10 mouse cellular contexts compared by ENCODE assay signal in the genomic region with DNA sequence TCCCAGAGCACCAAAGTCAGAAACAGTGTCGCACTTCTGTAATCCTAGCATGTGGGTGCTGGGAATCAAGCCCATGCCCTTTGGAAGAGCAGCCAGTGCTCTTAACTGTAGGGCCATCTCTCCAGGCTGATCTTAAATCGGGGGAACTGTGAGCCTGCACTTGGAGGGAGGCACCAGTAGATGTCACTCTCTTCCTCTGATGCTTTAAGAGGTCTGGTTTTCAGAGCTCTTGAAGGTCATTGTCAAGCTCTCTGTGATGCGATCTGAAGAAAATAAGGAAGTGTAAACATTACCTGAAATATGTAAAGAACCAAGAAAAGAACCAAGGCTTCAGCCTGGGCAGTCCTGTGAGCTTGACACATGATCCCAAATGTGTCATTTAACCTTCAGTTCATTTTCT. TPM values are rescaled to one million over a fixed set of nuclear protein-coding genes. Genes with fewer than 3 reads are reported as not detected.
A peak's percentile ranks its signal among the peaks of the same experiment; 100 is the strongest.
DNase-seq lines count a peak whose midpoint lies in the region; ATAC-seq and TF ChIP-seq lines count a peak whose summit lies in the region.
"Had no signal": no experiment of that assay in that cellular context is flagged by ENCODE, and none has a peak within 500 bp of the region (broad histone marks: within the 10 kb centered on the region; RNA-seq: fewer than 3 reads in every experiment).

No protein-coding gene starts in this region.

- peak; percentile 68 to 95 (median 94) for TF ChIP-seq CTCF in MEL (IDR thresholded peaks at IDR 0.05 in 2 of 3, conservative IDR thresholded peaks at IDR 0.05 in 1 of 3; ENCODE audit: control insufficient read depth in 1 of 3, insufficient read depth in 1 of 3, low read depth in 2 of 3, low read length in 3 of 3, poor library complexity in 1 of 3, severe bottlenecking in 1 of 3)

- no peak for TF ChIP-seq POLR2A in MEL (IDR thresholded peaks at IDR 0.05; ENCODE audit: control insufficient read depth in 1 of 2, insufficient read depth in 1 of 2, low read depth in 1 of 2, low read length in 2 of 2, poor library complexity in 1 of 2)

- no peaks in the 10 kb centered on the region for H3K79me2 ChIP-seq in MEL (ENCODE audit: control insufficient read depth, insufficient read depth, low read length, poor library complexity)

- no peaks in the 10 kb centered on the region for H3K4me1 ChIP-seq in heart, embryonic 11.5 days (ENCODE audit: control insufficient read depth, insufficient read depth, low read length)
- peaks cover 4 to 12% of the 10 kb centered on the region in 2 experiments; a peak in 3 of 4 replicates for H3K4me1 ChIP-seq in MEL (ENCODE audit: control insufficient read depth in 1 of 2, insufficient read depth in 2 of 2, low read length in 2 of 2)
- H3K4me1 ChIP-seq in midbrain, embryonic 14.5 days (ENCODE audit: control insufficient read depth, insufficient read depth, low read length), result no peaks in the 10 kb centered on the region
- H3K4me1 ChIP-seq: embryonic facial prominence, embryonic 13.5 days had no signal

- TF ChIP-seq RAD21 in MEL (IDR thresholded peaks at IDR 0.05; ENCODE audit: low read depth, low read length), result peak; percentile 83

- intact Hi-C loops in heart, postnatal 14 days (cut with DNase I), result loop anchor here (5.0 to 10.0 kb wide), 2 partner anchors 232 to 381 kb away; no protein-coding TSS in a partner anchor

- no peak for ATAC-seq in heart, embryonic 11.5 days (replicated peaks; ENCODE audit: insufficient number of reproducible peaks, low FRiP score, low TSS enrichment)
- peak; percentile 43; the same call in 1 of the 2 replicates for ATAC-seq in midbrain, embryonic 14.5 days (ENCODE audit: low FRiP score, low TSS enrichment)

- peak; percentile 19 to 51 for DNase-seq in heart, postnatal 14 days
- peak; percentile 89 for DNase-seq in MEL (ENCODE audit: low read depth, low spot score)
- DNase-seq in cerebellum, adult 18-20 months, result peak; percentile 78 to 83
- peak; percentile 36 for DNase-seq in gastrocnemius, postnatal 25 days
- DNase-seq in layer of hippocampus, adult 9-11 months, result peak; percentile 63
- DNase-seq in midbrain, embryonic 14.5 days, result peak; percentile 86
- peak; percentile 53 for DNase-seq in thymus, postnatal 4 days

- no peak overlapping the region for H3K4me3 ChIP-seq in heart, embryonic 11.5 days (ENCODE audit: low read depth, low read length)
- no peak overlapping the region for H3K4me3 ChIP-seq in MEL (ENCODE audit: control insufficient read depth in 1 of 2, insufficient read depth in 1 of 2, low read depth in 2 of 2, low read length in 2 of 2)
- H3K4me3 ChIP-seq in midbrain, embryonic 14.5 days (replicated peaks; ENCODE audit: low read depth, low read length), result no peak overlapping the region
- H3K4me3 ChIP-seq: embryonic facial prominence, embryonic 13.5 days had no signal

- no peaks in the 10 kb centered on the region for H3K9me3 ChIP-seq in heart, embryonic 11.5 days (replicated peaks; ENCODE audit: control insufficient read depth, low read length)
- no peaks in the 10 kb centered on the region for H3K9me3 ChIP-seq in MEL (replicated peaks; ENCODE audit: insufficient read depth, low read length)
- no peaks in the 10 kb centered on the region for H3K9me3 ChIP-seq in midbrain, embryonic 14.5 days (ENCODE audit: control insufficient read depth, low read length)
- H3K9me3 ChIP-seq: embryonic facial prominence, embryonic 13.5 days had no signal

- H3K27me3 ChIP-seq in heart, embryonic 11.5 days (ENCODE audit: control insufficient read depth, insufficient read depth, low read length), result peaks cover 5% of the 10 kb centered on the region; the same call in 1 of the 2 replicates
- peaks cover 7 to 9% of the 10 kb centered on the region in 2 experiments; a peak in 3 of 4 replicates for H3K27me3 ChIP-seq in MEL (ENCODE audit: control insufficient read depth in 1 of 2, insufficient read depth in 2 of 2, low read length in 2 of 2)
- H3K27me3 ChIP-seq in midbrain, embryonic 14.5 days (ENCODE audit: control insufficient read depth, insufficient read depth, low read length), result no peaks in the 10 kb centered on the region
- H3K27me3 ChIP-seq: embryonic facial prominence, embryonic 13.5 days had no signal

- H3K36me3 ChIP-seq in heart, embryonic 11.5 days (ENCODE audit: control insufficient read depth, insufficient read depth, low read length), result no peaks in the 10 kb centered on the region
- peaks cover 0 to 6% of the 10 kb centered on the region in 2 experiments; a peak in 2 of 4 replicates for H3K36me3 ChIP-seq in MEL (ENCODE audit: control insufficient read depth in 1 of 2, insufficient read depth in 2 of 2, low read length in 2 of 2)
- H3K36me3 ChIP-seq in midbrain, embryonic 14.5 days (ENCODE audit: control insufficient read depth, insufficient read depth, low read length), result no peaks in the 10 kb centered on the region
- H3K36me3 ChIP-seq: embryonic facial prominence, embryonic 13.5 days had no signal

- no peak overlapping the region for H3K27ac ChIP-seq in heart, embryonic 11.5 days (ENCODE audit: low read depth, low read length)
- H3K27ac ChIP-seq in MEL (ENCODE audit: control insufficient read depth, low read depth, low read length), result peak overlapping the region; percentile 33; the same call in 1 of the 2 replicates
- no peak overlapping the region for H3K27ac ChIP-seq in midbrain, embryonic 14.5 days (replicated peaks; ENCODE audit: low read depth, low read length)
- H3K27ac ChIP-seq: embryonic facial prominence, embryonic 13.5 days; macrophage had no signal

- TF ChIP-seq EP300 in MEL (IDR thresholded peaks at IDR 0.05; ENCODE audit: low read depth in 1 of 2, low read length in 2 of 2), result peak; percentile 11 to 14; a peak in 1 of 4 replicates

- 11% methylated on average over 3 of the region's 3 CpGs for WGBS in heart, embryonic 11.5 days (ENCODE audit: insufficient replicate concordance)
- 19% methylated on average over 3 of the region's 3 CpGs for WGBS in midbrain, embryonic 14.5 days

- no peak overlapping the region for H3K9ac ChIP-seq in heart, embryonic 11.5 days (ENCODE audit: low read depth, low read length)
- peak overlapping the region; percentile 39; the same call in 1 of the 2 replicates for H3K9ac ChIP-seq in MEL (ENCODE audit: control insufficient read depth, low read depth, low read length, poor library complexity, severe bottlenecking)
- no peak overlapping the region for H3K9ac ChIP-seq in midbrain, embryonic 14.5 days (replicated peaks; ENCODE audit: low read length)
- H3K9ac ChIP-seq: embryonic facial prominence, embryonic 13.5 days had no signal

- H3K4me2 ChIP-seq in heart, embryonic 11.5 days, result no peak overlapping the region
- no peak overlapping the region for H3K4me2 ChIP-seq in midbrain, embryonic 14.5 days (ENCODE audit: low read length)
- H3K4me2 ChIP-seq: embryonic facial prominence, embryonic 13.5 days had no signal

TF ChIP-seq in MEL, 35 proteins besides CTCF, POLR2A, EP300 and RAD21 (continues in another document):
- no peak for TF ChIP-seq JUND (IDR thresholded peaks at IDR 0.05; ENCODE audit: low read depth, low read length)
- TF ChIP-seq BHLHE40 (IDR thresholded peaks at IDR 0.05; ENCODE audit: borderline replicate concordance, low read depth, low read length), result no peak
- TF ChIP-seq SIN3A (IDR thresholded peaks at IDR 0.05; ENCODE audit: low read length), result peak; percentile 49; the same call in 1 of the 2 replicates
- TF ChIP-seq USF1 (IDR thresholded peaks at IDR 0.05; ENCODE audit: low read depth, low read length), result no peak
- TF ChIP-seq USF2 (IDR thresholded peaks at IDR 0.05; ENCODE audit: borderline replicate concordance in 1 of 2, insufficient read depth in 1 of 2, low read depth in 1 of 2, low read length in 2 of 2), result no peak
- no peak for TF ChIP-seq POLR2AphosphoS5 (IDR thresholded peaks at IDR 0.05; ENCODE audit: borderline replicate concordance, low read depth, low read length)
- no peak for TF ChIP-seq MAZ (IDR thresholded peaks at IDR 0.05; ENCODE audit: low read depth, low read length)
- no peak for TF ChIP-seq CHD2 (IDR thresholded peaks at IDR 0.05; ENCODE audit: low read length)
- no peak for TF ChIP-seq MEF2A (IDR thresholded peaks at IDR 0.05; ENCODE audit: extremely low read depth, insufficient replicate concordance, low read depth, low read length, poor library complexity, severe bottlenecking)
- peak; percentile 30; the same call in 1 of the 2 replicates for TF ChIP-seq KAT2A (conservative IDR thresholded peaks at IDR 0.05; ENCODE audit: low read depth, low read length)
- TF ChIP-seq TAL1 (IDR thresholded peaks at IDR 0.05; ENCODE audit: low read length), result no peak
- TF ChIP-seq CHD1 (IDR thresholded peaks at IDR 0.05; ENCODE audit: low read depth, low read length), result no peak
- TF ChIP-seq SMC3 (IDR thresholded peaks at IDR 0.05; ENCODE audit: low read depth, low read length), result peak; percentile 76
- TF ChIP-seq E2F4 (IDR thresholded peaks at IDR 0.05; ENCODE audit: borderline replicate concordance, low read depth, low read length), result no peak
- no peak; the same call in 1 of the 2 replicates for TF ChIP-seq ETS1 (IDR thresholded peaks at IDR 0.05; ENCODE audit: low read depth, low read length)
- TF ChIP-seq MYC (IDR thresholded peaks at IDR 0.05; ENCODE audit: low read depth, low read length), result no peak
- 0 out of 2 replicates have a peak, but pooled peaks have one; percentile 31 for TF ChIP-seq HCFC1 (IDR thresholded peaks at IDR 0.05; ENCODE audit: low read depth, low read length)
- TF ChIP-seq UBTF (IDR thresholded peaks at IDR 0.05; ENCODE audit: borderline replicate concordance, insufficient read depth, low read depth, low read length), result no peak
- no peak for TF ChIP-seq NELFE (IDR thresholded peaks at IDR 0.05; ENCODE audit: low read depth, low read length)
- no peak for TF ChIP-seq GABPA (IDR thresholded peaks at IDR 0.05; ENCODE audit: low read depth, low read length)

RNA-seq across cellular contexts. Expression of a gene that starts 23.3 kb away (rescaled TPM):
- 10 to 100 TPM; 28.0 to 29.9 TPM for total RNA-seq in heart, postnatal 14 days (2021)
- 54.3 and 67.8 TPM in 2 replicates for polyA plus RNA-seq in heart, embryonic 11.5 days (2014; fragmentation: Nextera tagmentation; extraction: Ambion mirVana)
- total RNA-seq in MEL (2012; rRNA removed), result 4.0 and 4.2 TPM in 2 replicates
- polyA plus RNA-seq in MEL (2012; ENCODE audit: insufficient read depth in 1 of 2, insufficient read length in 2 of 2, low read depth in 1 of 2, low replicate concordance in 2 of 2, missing spikeins in 1 of 2), result 1 to 10 TPM in 1 of 2 experiments, not detected in 1; 6.5 TPM
- 10 to 100 TPM; 11.6 to 16.9 TPM for total RNA-seq in gastrocnemius, postnatal 25 days (2021)
- polyA plus RNA-seq in midbrain, embryonic 14.5 days (2014; fragmentation: Nextera tagmentation; extraction: Ambion mirVana), result 69.6 and 70.1 TPM in 2 replicates

RNA-seq across cellular contexts. Expression of a gene that starts 51.0 kb away (rescaled TPM):
- 1 to 10 TPM; 5.8 to 6.2 TPM for total RNA-seq in heart, postnatal 14 days (2021)
- 1.0 and 1.3 TPM in 2 replicates for polyA plus RNA-seq in heart, embryonic 11.5 days (2014; fragmentation: Nextera tagmentation; extraction: Ambion mirVana)
- 0.03 TPM in 1 of 2 replicates, not detected in the other for total RNA-seq in MEL (2012; rRNA removed)
- polyA plus RNA-seq in MEL (2012; ENCODE audit: insufficient read depth in 1 of 2, insufficient read length in 2 of 2, low read depth in 1 of 2, low replicate concordance in 2 of 2, missing spikeins in 1 of 2), result under 1 TPM in 1 of 2 experiments, not detected in 1; 0.13 TPM
- 1 to 10 TPM; 6.7 to 7.6 TPM for total RNA-seq in gastrocnemius, postnatal 25 days (2021)
- 0.64 and 0.72 TPM in 2 replicates for polyA plus RNA-seq in midbrain, embryonic 14.5 days (2014; fragmentation: Nextera tagmentation; extraction: Ambion mirVana)
- polyA plus RNA-seq: macrophage had no signal

Comparison
In these comparisons a context has a peak if more than half of its experiments do, and no peak if none do; other contexts are left out.
1. DNase-seq: peak in every context shown above with its lines; median percentile 89 in MEL; 86 in midbrain, embryonic 14.5 days; 80 in cerebellum, adult 18-20 months; 63 in layer of hippocampus, adult 9-11 months; 53 in thymus, postnatal 4 days; 36 in gastrocnemius, postnatal 25 days; 35 in heart, postnatal 14 days.